Mouse (Mus musculus) forebrain, embryonic 13.5 days (tissue): ENCODE measurements around the gene Klhl12. TPM values are rescaled to one million over a fixed set of nuclear protein-coding genes. Genes with fewer than 3 reads are reported as not detected.

Experiments
- ATAC-seq: fragments of 200-750 bp; cut with Nextera tagmentation; 2 replicates; pipeline ENCODE4 v1.8.0; 2017
- H3K27ac ChIP-seq: fragments of 300-500 bp; sonication (generic); 2 replicates; pipeline ENCODE4 v1.5.1; 2015; ENCODE audit warnings: inconsistent platforms, mild to moderate bottlenecking, moderate library complexity
- H3K27me3 ChIP-seq: fragments of 300-500 bp; sonication (generic); 2 replicates; pipeline ENCODE4 v1.6.1; 2015; ENCODE audit warnings: mild to moderate bottlenecking, inconsistent platforms
- H3K36me3 ChIP-seq: fragments of 300-500 bp; sonication (generic); 2 replicates; pipeline ENCODE4 v1.6.1; 2015; ENCODE audit warnings: mild to moderate bottlenecking, inconsistent platforms; ENCODE audit not compliant: poor library complexity, severe bottlenecking
- H3K4me1 ChIP-seq: fragments of 300-500 bp; sonication (generic); 2 replicates; pipeline ENCODE4 v1.6.1; 2015; ENCODE audit warnings: inconsistent platforms
- H3K4me2 ChIP-seq: fragments of 300-500 bp; sonication (generic); 2 replicates; pipeline ENCODE4 v1.6.1; 2015; ENCODE audit warnings: inconsistent platforms, mild to moderate bottlenecking, moderate library complexity
- H3K4me3 ChIP-seq: fragments of 300-500 bp; sonication (generic); 2 replicates; pipeline ENCODE4 v1.5.1; 2015; ENCODE audit warnings: mild to moderate bottlenecking, inconsistent platforms
- H3K9ac ChIP-seq: fragments of 300-500 bp; sonication (generic); 2 replicates; pipeline ENCODE4 v1.6.1; 2015; ENCODE audit warnings: mild to moderate bottlenecking, inconsistent platforms
- H3K9me3 ChIP-seq: fragments of 300-500 bp; sonication (generic); replicated peaks from 2 replicates; pipeline ENCODE4 v1.6.1; 2016; ENCODE audit warnings: inconsistent platforms
- WGBS: fragments of 180-500 bp; shearing (Covaris S2); methylation state at CpG from one replicate; pipeline ENCODE4 v1.1.7; 2015; 5-methylcytosine and 5-hydroxymethylcytosine counted together
- polyA plus RNA-seq: library from polyadenylated mRNA; unstranded; fragments of >200 nt; fragmentation: Nextera tagmentation; extraction: Ambion mirVana; gene quantifications from 2 replicates; pipeline ENCODE4 v1.2.1, GENCODE M21; 2015

Klhl12 gene
- polyA plus RNA-seq, 1 experiment from 2014 or later = 34.5 TPM

DNA sequence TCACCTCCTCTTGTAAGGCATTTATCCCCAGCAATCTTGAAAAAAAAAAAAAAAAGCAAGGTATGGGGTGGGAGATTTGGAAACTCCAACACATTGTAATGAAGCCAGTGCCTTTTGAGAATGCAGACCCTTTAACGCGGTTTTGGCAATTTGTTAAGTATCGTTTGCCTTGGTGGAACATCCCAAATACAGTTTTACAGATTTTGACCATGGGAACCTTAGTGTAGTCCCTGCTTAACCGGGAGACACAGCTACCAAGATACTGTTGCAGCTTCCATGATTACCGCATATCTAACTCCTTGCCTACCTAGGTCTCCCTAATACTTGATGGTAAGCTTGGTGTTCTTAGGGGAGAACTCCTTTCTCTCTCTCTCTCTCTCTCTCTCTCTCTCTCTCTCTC lies 729 bp downstream of the Klhl12 start:
- ATAC-seq = no peak
- WGBS = 25% methylated on average over 5 of the region's 5 CpGs
- H3K9me3 ChIP-seq = no peaks in the 10 kb centered on the region

DNA sequence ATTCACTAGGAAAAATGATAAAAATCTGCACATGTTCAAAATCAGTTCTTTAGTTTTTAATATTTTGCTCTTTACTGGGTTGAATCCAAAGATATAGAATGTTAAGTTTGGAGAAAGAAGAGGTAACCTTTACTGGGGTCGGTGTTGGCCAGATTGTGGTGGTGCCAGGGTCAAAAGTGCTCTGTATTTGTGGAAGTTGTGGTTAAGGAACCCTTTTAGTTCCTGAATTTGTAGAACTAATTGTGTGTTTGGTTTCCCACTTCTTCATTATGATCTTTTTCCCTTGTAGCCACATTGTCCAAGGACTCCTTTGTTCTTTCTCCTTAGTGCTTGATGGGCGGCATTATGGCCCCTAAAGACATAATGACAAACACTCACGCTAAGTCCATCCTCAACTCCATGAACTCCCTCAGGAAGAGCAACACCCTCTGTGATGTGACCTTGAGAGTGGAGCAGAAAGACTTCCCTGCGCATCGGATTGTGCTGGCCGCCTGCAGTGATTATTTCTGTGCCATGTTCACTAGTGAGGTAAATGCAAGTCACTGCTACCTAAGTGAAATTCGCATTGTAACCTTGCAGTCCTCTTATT lies 2.9 kb downstream of the Klhl12 start:
- H3K9me3 ChIP-seq = no peaks in the 10 kb centered on the region
- no peak overlapping the region for H3K27ac ChIP-seq
- no peak for ATAC-seq
- no peaks in the 10 kb centered on the region for H3K27me3 ChIP-seq
- 94% methylated on average over 7 of the region's 7 CpGs for WGBS
- H3K9ac ChIP-seq = no peak overlapping the region
- peaks cover 45% of the 10 kb centered on the region for H3K36me3 ChIP-seq
- H3K4me3 ChIP-seq = no peak overlapping the region
- peaks cover 21% of the 10 kb centered on the region for H3K4me1 ChIP-seq
- H3K4me2 ChIP-seq = no peak overlapping the region

More for the DNA sequence above, 729 bp downstream of the Klhl12 start:
- peaks cover 27% of the 10 kb centered on the region for H3K36me3 ChIP-seq
- peak overlapping the region; percentile 92 for H3K4me3 ChIP-seq
- peak overlapping the region; percentile 94 for H3K9ac ChIP-seq
- no peaks in the 10 kb centered on the region for H3K27me3 ChIP-seq
- H3K4me2 ChIP-seq = peak overlapping the region; percentile 81
- H3K27ac ChIP-seq = no peak overlapping the region
- H3K4me1 ChIP-seq = peaks cover 21% of the 10 kb centered on the region

DNA sequence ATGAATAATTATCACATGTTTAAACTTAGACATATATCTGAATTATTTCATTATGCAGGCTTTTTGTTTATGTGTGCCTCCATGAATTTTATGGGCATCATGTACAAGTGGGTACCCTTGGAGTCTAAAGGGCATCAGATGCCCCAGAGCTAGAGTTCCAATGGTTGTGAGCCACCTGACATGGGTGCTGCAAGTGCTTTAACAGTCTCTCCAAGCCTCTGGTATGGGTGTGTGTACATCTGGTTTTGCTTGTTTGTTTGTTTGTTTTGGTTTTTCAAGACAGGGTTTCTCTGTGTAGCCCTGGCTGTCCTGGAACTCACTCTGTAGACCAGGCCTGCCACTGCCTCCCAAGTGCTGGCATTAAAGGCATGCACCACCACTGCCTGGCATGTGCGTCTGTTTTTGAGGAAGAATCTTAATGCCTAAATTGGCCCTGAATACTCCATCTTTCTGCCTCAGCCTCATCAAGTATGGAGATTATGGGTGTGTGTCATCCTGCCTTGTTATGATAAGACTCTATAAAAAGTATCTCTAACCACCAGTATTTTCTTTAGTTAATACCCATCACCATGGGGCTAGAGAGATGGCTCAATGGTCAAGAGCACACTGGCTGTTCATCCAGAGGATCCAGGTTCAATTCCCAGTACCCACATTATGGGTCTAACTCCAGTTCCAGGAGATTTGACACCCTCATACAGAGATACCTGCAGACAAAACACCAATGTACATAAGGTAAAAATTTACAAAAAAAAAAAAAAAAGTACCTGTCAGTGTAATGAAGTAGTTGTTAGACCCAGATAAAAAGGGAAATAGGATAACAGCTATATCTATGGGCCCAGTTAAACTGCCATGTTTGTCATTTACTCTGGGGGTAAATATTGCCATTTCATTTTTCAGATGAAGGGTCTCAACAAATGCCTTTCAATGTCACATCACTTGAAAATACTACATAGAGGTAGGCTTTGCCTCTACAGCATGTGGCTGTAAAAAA lies 5.3 kb downstream of the Klhl12 start:
- Histone ChIP-seq H3K27ac (no peak overlapping the region), H3K4me1 (peaks cover 15% of the 10 kb centered on the region), H3K27me3 (no peaks in the 10 kb centered on the region), H3K9ac (no peak overlapping the region), H3K36me3 (peaks cover 58% of the 10 kb centered on the region), H3K4me3 (no peak overlapping the region), H3K9me3 (no peaks in the 10 kb centered on the region), H3K4me2 (no peak overlapping the region)
- no peak for ATAC-seq
- WGBS = 97% methylated on average over 1 of the region's 1 CpGs

- Histone ChIP-seq H3K9me3 (no peaks in the 10 kb centered on the region), H3K27ac (no peak overlapping the region), H3K4me2 (no peak overlapping the region), H3K36me3 (peaks cover 67% of the 10 kb centered on the region), H3K4me3 (no peak overlapping the region), H3K27me3 (no peaks in the 10 kb centered on the region), H3K4me1 (no peaks in the 10 kb centered on the region), H3K9ac (no peak overlapping the region)
- ATAC-seq = no peak
- WGBS = 93% methylated on average over 2 of the region's 2 CpGs
Observed at GRCm38 (mm10) chr1:134484623-134485022, 29.3 kb downstream of the Klhl12 start.

DNA sequence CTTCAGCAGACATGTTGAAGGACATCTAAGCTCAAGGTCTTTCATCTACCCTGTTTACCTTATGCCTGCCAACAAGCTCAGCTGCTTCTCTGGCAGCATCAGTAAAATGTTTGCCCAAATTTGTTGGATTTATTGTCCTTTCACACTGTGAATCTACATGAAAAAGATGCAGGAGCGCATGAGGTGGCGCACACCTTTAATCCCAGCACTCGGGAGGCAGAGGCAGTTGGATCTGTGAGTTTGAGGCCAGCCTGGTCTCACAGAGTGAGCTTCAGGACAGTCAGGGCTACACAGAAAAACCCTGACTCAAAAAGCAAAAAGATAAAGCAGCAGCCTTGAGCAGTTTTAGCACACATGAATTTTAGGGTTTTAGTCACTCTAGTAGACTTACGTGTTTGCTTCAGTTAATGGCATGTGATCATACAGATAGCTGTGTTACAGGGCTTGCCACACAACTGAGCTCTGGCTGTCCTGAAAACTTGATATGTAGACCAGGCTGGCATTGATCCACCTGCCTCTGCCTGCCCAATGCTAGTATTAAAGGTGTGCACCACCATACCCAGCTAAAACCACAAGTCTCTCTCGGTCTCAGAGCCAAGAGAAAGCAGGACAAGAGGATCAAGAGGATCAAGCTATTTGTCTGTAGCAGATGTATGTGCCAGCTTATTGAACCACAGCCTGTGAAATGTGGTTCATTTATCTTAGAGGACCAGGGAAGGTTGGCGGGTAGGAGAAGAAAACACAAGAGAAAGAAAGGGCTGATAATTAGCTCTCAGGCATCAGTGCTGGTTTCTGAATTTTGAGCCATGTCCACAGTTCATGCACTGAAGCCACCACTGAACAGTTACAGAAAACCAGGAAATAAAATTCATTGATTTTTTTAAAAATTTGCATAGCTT lies 35.8 kb downstream of the Klhl12 start:
- H3K9me3 ChIP-seq = no peaks in the 10 kb centered on the region
- H3K36me3 ChIP-seq = peaks cover 39% of the 10 kb centered on the region
- no peak overlapping the region for H3K27ac ChIP-seq
- ATAC-seq = no peak
- no peak overlapping the region for H3K9ac ChIP-seq
- WGBS = 91% methylated on average over 6 of the region's 6 CpGs
- H3K4me3 ChIP-seq = no peak overlapping the region
- H3K4me1 ChIP-seq = peaks cover 18% of the 10 kb centered on the region
- no peak overlapping the region for H3K4me2 ChIP-seq
- no peaks in the 10 kb centered on the region for H3K27me3 ChIP-seq

DNA sequence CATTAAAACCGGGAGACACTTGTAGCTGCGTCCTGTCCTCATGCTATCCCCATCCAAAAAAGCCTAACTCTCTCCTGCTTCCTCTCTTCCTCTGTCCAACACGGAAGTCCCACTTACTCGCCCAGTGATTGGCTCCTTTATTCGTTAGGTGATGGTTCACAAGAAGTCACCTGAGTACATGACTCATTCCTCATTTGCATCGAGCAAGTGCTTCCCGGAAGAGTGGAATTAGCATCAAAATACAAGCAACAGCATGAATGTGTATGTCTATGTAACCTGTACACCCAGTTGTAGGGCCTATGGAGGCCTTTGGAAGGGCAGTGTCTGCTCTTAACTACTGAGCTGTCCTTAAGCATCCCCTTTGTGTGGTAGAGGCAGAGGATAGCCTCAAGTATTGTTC lies 36.9 kb downstream of the Klhl12 start:
- H3K4me1 ChIP-seq = peaks cover 19% of the 10 kb centered on the region
- peaks cover 32% of the 10 kb centered on the region for H3K36me3 ChIP-seq

DNA sequence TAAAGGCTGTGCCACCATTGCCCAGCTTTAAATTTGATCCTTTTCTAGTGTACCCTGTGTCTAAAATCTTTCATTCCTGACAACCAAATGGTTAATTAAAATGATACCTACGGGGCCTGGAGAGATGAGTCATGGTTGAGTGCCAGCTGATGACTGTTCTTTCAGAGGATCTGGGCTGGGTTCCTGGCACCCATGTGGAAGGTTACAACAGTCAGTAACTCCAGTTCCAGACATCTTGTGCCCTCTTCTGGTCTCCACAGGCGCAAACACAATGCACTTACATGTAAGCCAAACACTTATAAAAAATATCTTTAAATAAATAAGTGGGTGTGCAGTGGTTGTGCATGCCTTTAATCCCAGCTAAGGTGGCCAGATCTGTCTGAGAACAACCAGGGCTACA lies 38.2 kb downstream of the Klhl12 start:
- Histone ChIP-seq H3K4me2 (peak overlapping the region; percentile 72), H3K9ac (no peak overlapping the region), H3K4me1 (peaks cover 19% of the 10 kb centered on the region), H3K4me3 (0 out of 2 replicates have a peak overlapping the region, but pooled peaks have one; percentile 65), H3K9me3 (no peaks in the 10 kb centered on the region), H3K27ac (no peak overlapping the region), H3K36me3 (peaks cover 22% of the 10 kb centered on the region), H3K27me3 (no peaks in the 10 kb centered on the region)
- WGBS = 81% methylated on average over 2 of the region's 2 CpGs
- no peak for ATAC-seq

More for the DNA sequence above, 36.9 kb downstream of the Klhl12 start:
- H3K27ac ChIP-seq = no peak overlapping the region
- no peaks in the 10 kb centered on the region for H3K27me3 ChIP-seq
- WGBS = 75% methylated on average over 7 of the region's 7 CpGs
- H3K9ac ChIP-seq = no peak overlapping the region
- H3K4me2 ChIP-seq = no peak overlapping the region
- no peak overlapping the region for H3K4me3 ChIP-seq
- no peaks in the 10 kb centered on the region for H3K9me3 ChIP-seq
- no peak for ATAC-seq

DNA sequence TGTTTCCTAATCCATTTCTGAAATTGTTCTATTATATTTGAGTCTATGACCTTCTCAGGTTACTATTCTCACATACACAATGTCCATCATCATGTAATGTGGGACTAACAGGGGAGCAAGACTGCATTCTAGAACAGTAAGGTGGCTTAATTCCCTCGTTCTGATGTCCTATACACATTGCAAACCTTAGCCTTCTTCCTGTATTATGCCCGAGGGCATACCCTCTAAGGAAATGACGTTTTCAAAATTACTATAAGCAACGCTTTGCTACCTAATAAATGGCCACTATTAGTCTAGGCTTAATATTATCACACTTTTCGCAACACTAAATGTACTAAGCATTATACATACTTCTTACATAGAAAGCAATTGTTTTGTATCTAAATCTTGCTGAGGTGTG lies 38.6 kb downstream of the Klhl12 start:
- Histone ChIP-seq H3K27ac (peak overlapping the region; percentile 86; the same call in 1 of the 2 replicates), H3K4me3 (peak overlapping the region; percentile 65), H3K9me3 (no peaks in the 10 kb centered on the region), H3K36me3 (peaks cover 22% of the 10 kb centered on the region), H3K4me2 (peak overlapping the region; percentile 72), H3K9ac (peak overlapping the region; percentile 76), H3K4me1 (peaks cover 19% of the 10 kb centered on the region), H3K27me3 (no peaks in the 10 kb centered on the region)
- ATAC-seq = peak; percentile 0; the same call in 1 of the 2 replicates
- WGBS = 28% methylated on average over 5 of the region's 5 CpGs

DNA sequence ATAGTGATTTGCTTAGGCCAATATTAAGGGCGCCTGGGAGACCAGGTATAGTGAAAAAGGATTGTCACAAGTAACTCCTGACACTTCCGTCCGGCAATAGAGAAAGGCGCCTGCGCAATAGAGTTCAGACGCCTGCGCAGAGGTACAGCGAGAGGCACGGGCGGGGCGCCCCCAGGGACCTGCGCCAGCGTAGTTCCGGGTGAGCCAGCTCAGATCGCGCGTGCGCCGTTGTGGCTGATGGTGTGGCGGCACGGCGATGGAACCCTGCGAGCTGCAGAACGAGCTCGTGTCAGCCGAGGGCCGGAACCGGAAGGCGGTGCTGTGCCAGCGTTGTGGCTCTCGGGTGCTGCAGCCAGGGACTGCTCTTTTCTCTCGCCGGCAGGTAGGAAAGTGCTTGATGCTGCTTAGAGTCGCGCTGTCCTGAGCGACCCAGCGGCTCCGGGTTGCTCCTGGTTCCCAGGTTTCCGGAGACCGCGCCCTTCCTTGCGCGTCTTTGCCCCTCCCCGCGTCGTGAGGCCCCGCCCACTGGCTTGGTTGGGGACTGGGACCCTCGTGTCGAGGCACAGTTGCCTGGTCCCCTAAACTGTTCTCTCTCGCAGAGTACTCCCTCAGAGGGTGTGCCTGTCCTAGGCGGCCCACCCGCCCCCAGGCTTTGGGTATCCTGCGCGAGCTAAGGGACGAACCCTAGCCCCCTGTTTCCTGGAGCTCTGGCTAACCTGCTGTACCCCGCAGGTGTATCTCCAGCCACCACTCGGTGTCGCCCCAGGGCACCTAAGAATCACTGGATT lies 39.3 kb downstream of the Klhl12 start, which contains the start of gene Rabif:
Gene Rabif, plus strand, starts transcription at position 221 of the 788 bp plus-strand sequence.
- peaks cover 18% of the 10 kb centered on the region; the same call in 1 of the 2 replicates for H3K36me3 ChIP-seq
- WGBS = 0% methylated on average over 55 of the region's 58 CpGs
- H3K27ac ChIP-seq = peak within 1 kb of the TSS; percentile 86
- H3K27me3 ChIP-seq = no peaks in the 10 kb centered on the region
- H3K9ac ChIP-seq = peak within 1 kb of the TSS; percentile 76
- H3K9me3 ChIP-seq = no peaks in the 10 kb centered on the region
- peaks cover 19% of the 10 kb centered on the region for H3K4me1 ChIP-seq
- ATAC-seq = peak; percentile 99
- H3K4me3 ChIP-seq = peak within 1 kb of the TSS; percentile 65
- peak within 1 kb of the TSS; percentile 72 for H3K4me2 ChIP-seq

- H3K9me3 ChIP-seq = no peaks in the 10 kb centered on the region
- no peak for ATAC-seq
- 22% methylated on average over 5 of the region's 5 CpGs for WGBS
- peaks cover 12% of the 10 kb centered on the region; the same call in 1 of the 2 replicates for H3K36me3 ChIP-seq
- H3K27ac ChIP-seq = peak overlapping the region; percentile 86; the same call in 1 of the 2 replicates
- no peaks in the 10 kb centered on the region for H3K27me3 ChIP-seq
- peak overlapping the region; percentile 72 for H3K4me2 ChIP-seq
- peaks cover 19% of the 10 kb centered on the region for H3K4me1 ChIP-seq
- H3K4me3 ChIP-seq = peak overlapping the region; percentile 65
- peak overlapping the region; percentile 76 for H3K9ac ChIP-seq
Observed at GRCm38 (mm10) chr1:134495216-134495539, 39.8 kb downstream of the Klhl12 start.

GRCm38 (mm10) chr1:134495991-134496390 lies 40.7 kb downstream of the Klhl12 start:
- H3K4me1 ChIP-seq = peaks cover 19% of the 10 kb centered on the region
- H3K27me3 ChIP-seq = no peaks in the 10 kb centered on the region
- no peak for ATAC-seq
- 90% methylated on average over 10 of the region's 10 CpGs for WGBS
- peak overlapping the region; percentile 65; the same call in 1 of the 2 replicates for H3K4me3 ChIP-seq
- no peak overlapping the region for H3K27ac ChIP-seq
- peaks cover 8% of the 10 kb centered on the region; the same call in 1 of the 2 replicates for H3K36me3 ChIP-seq
- H3K4me2 ChIP-seq = peak overlapping the region; percentile 72
- H3K9ac ChIP-seq = peak overlapping the region; percentile 3; the same call in 1 of the 2 replicates
- no peaks in the 10 kb centered on the region for H3K9me3 ChIP-seq
